ENCODE assay signal across 8 mouse cellular contexts in genomic region chr13:89539205-89539886, GRCm38 (mm10). TPM values are rescaled to one million over a fixed set of nuclear protein-coding genes. Genes with fewer than 3 reads are reported as not detected.
A peak's percentile ranks its signal among the peaks of the same experiment; 100 is the strongest.
DNase-seq lines count a peak whose midpoint lies in the region; ATAC-seq and TF ChIP-seq lines count a peak whose summit lies in the region.

TSS of gene Hapln1 (plus strand) at chr13:89539796.

- peak; percentile 64 for ATAC-seq in liver, embryonic 13.5 days (ENCODE audit: low read depth)
- ATAC-seq in neural tube, embryonic 12.5 days (ENCODE audit: low FRiP score, low read depth) = peak; percentile 78

- intact Hi-C loops in heart, adult 2 months (cut with DNase I) = no loop called here

- no peak within 1 kb of the TSS for H3K9ac ChIP-seq in heart, adult 2 months (ENCODE audit: low read depth, low read length)
- 0 out of 2 replicates have a peak within 1 kb of the TSS, but pooled peaks have one; percentile 9 for H3K9ac ChIP-seq in liver, embryonic 13.5 days
- peak within 1 kb of the TSS; percentile 52 for H3K9ac ChIP-seq in neural tube, embryonic 12.5 days

- H3K79me2 ChIP-seq in heart, adult 2 months (replicated peaks; ENCODE audit: control insufficient read depth, insufficient read depth, low read length) = no peaks in the 10 kb centered on the region

- no peak for TF ChIP-seq POLR2A in heart, adult 2 months (IDR thresholded peaks at IDR 0.05; ENCODE audit: insufficient read depth, low read depth, low read length)
- TF ChIP-seq POLR2A in bone marrow macrophage, adult 2 months (IDR thresholded peaks at IDR 0.05; ENCODE audit: borderline replicate concordance, low read depth, low read length) = no peak

- H3K36me3 ChIP-seq in heart, adult 2 months (ENCODE audit: control insufficient read depth, insufficient read depth, low read length) = no peaks in the 10 kb centered on the region
- H3K36me3 ChIP-seq in liver, embryonic 13.5 days = no peaks in the 10 kb centered on the region
- no peaks in the 10 kb centered on the region for H3K36me3 ChIP-seq in neural tube, embryonic 12.5 days

- H3K4me2 ChIP-seq in liver, embryonic 13.5 days = peak within 1 kb of the TSS; percentile 72
- H3K4me2 ChIP-seq in neural tube, embryonic 12.5 days (replicated peaks) = peak within 1 kb of the TSS; percentile 92

- peak within 1 kb of the TSS; percentile 44; the same call in 1 of the 2 replicates for H3K4me3 ChIP-seq in heart, adult 2 months
- H3K4me3 ChIP-seq in bone marrow macrophage, adult 2 months (ENCODE audit: insufficient read depth, low read length) = peak within 1 kb of the TSS; percentile 53
- H3K4me3 ChIP-seq in liver, embryonic 13.5 days (replicated peaks) = peak within 1 kb of the TSS; percentile 52
- H3K4me3 ChIP-seq in neural tube, embryonic 12.5 days = peak within 1 kb of the TSS; percentile 42

- DNase-seq in heart, adult 2 months = peak in 1 of 2 experiments; percentile 3
- no peak for DNase-seq in heart, adult 11 months
- peak; percentile 24 to 48 for DNase-seq in frontal cortex, postnatal 14 days (ENCODE audit: low spot score in 2 of 2)
- peak; percentile 68 for DNase-seq in kidney, postnatal 10 days
- DNase-seq in liver, embryonic 13.5 days = peak; percentile 3
- no peak for DNase-seq in c-Kit-positive CD71-positive TER-119-positive erythroid progenitor cells, embryonic 14.5 days (ENCODE audit: low spot score)

- TF ChIP-seq EP300 in heart, adult 2 months (IDR thresholded peaks at IDR 0.05; ENCODE audit: insufficient read depth, low read depth, low read length) = no peak

- no peak within 1 kb of the TSS for H3K27ac ChIP-seq in heart, adult 2 months
- H3K27ac ChIP-seq in bone marrow macrophage, adult 2 months (ENCODE audit: insufficient read depth, low read depth, low read length) = no peak within 1 kb of the TSS
- H3K27ac ChIP-seq in liver, embryonic 13.5 days = no peak within 1 kb of the TSS
- H3K27ac ChIP-seq in neural tube, embryonic 12.5 days = no peak within 1 kb of the TSS

- no peaks in the 10 kb centered on the region for H3K9me3 ChIP-seq in liver, embryonic 13.5 days (replicated peaks)
- H3K9me3 ChIP-seq in neural tube, embryonic 12.5 days = no peaks in the 10 kb centered on the region

- no peaks in the 10 kb centered on the region for H3K4me1 ChIP-seq in heart, adult 2 months (ENCODE audit: control insufficient read depth, insufficient read depth, low read length)
- no peaks in the 10 kb centered on the region for H3K4me1 ChIP-seq in bone marrow macrophage, adult 2 months (ENCODE audit: control insufficient read depth, insufficient read depth, low read length)
- H3K4me1 ChIP-seq in liver, embryonic 13.5 days (replicated peaks) = no peaks in the 10 kb centered on the region
- no peaks in the 10 kb centered on the region for H3K4me1 ChIP-seq in neural tube, embryonic 12.5 days

- 1% methylated on average over 29 of the region's 29 CpGs for WGBS in heart, adult 2 months
- WGBS in liver, embryonic 13.5 days (ENCODE audit: insufficient replicate concordance) = under 1% methylated on average over 29 of the region's 29 CpGs
- under 1% methylated on average over 29 of the region's 29 CpGs for WGBS in neural tube, embryonic 12.5 days

- no peak for TF ChIP-seq CTCF in heart, adult 2 months (IDR thresholded peaks at IDR 0.05)
- TF ChIP-seq CTCF in bone marrow macrophage, adult 2 months (IDR thresholded peaks at IDR 0.05; ENCODE audit: low read depth, low read length) = no peak

- H3K27me3 ChIP-seq in heart, adult 2 months (ENCODE audit: control insufficient read depth, insufficient read depth, low read length) = 0 out of 2 replicates have a peak, but pooled peaks cover 2% of the 10 kb centered on the region
- H3K27me3 ChIP-seq in liver, embryonic 13.5 days = peaks cover 11% of the 10 kb centered on the region
- H3K27me3 ChIP-seq in neural tube, embryonic 12.5 days (replicated peaks) = no peaks in the 10 kb centered on the region

RNA-seq across cellular contexts. Expression of gene Hapln1, which starts in this region (rescaled TPM):
- under 1 TPM; 0.26 to 0.30 TPM for total RNA-seq in heart, adult 2 months (2021)
- 0.18 and 0.27 TPM in 2 replicates for polyA plus RNA-seq in heart, adult 2 months (2012; rRNA removed)
- polyA plus RNA-seq in bone marrow macrophage, adult 2 months (2012; ENCODE audit: insufficient read depth, insufficient read length, missing spikeins) = not detected in 2 replicates
- 0.27 and 0.79 TPM in 2 replicates for polyA plus RNA-seq in liver, embryonic 13.5 days (2015; fragmentation: Nextera tagmentation; extraction: Ambion mirVana)
- 5.0 and 5.8 TPM in 2 replicates for polyA plus RNA-seq in neural tube, embryonic 12.5 days (2016; fragmentation: Nextera tagmentation; extraction: Ambion mirVana)

Comparison
In these comparisons a context has a peak if more than half of its experiments do, and no peak if none do; other contexts are left out.
1. Peak in DNase-seq, ATAC-seq, H3K4me3 ChIP-seq, H3K9ac ChIP-seq and H3K4me2 ChIP-seq in liver, embryonic 13.5 days; RNA of the gene not detected or under 1 TPM.
2. DNase-seq: peak in frontal cortex, postnatal 14 days (2 of 2) and kidney, postnatal 10 days (single experiment); none in heart, adult 11 months (single experiment) and c-Kit-positive CD71-positive TER-119-positive erythroid progenitor cells, embryonic 14.5 days (single experiment).
3. Peak in every context shown above with its lines, with median percentiles within 50 percentile points of each other: H3K4me3 ChIP-seq.